Mouse (Mus musculus): ENCODE results near the gene Ccdc180. TPM values are rescaled to one million over a fixed set of nuclear protein-coding genes. Genes with fewer than 3 reads are reported as not detected.

Ccdc180 gene
- polyA plus RNA-seq, 1 experiment from 2014 or later, result not detected

DNA sequence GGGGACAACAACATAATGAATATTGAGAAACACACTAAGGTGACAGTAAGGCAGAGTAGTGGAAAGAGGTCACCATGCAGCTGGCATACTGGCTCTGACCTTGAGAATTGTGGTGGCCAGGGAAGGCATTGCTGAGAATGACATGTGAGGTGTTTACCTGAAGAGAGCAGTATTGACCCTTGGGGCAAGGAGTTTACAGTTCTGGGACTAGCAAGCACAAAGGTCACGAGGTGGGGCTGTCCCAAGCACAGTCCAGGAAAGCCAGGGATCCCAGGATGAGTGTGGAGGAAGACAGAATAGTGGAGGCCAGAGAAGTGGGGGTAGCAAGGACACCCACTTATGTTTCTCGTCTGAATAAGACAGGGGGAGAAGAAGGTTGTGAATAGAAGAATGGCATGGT is 89.8 kb downstream of the Ccdc180 start:
- Histone ChIP-seq H3K27ac (replicated peaks; ENCODE audit: low read depth, low read length) (no peak overlapping the region), H3K4me2 (ENCODE audit: low read depth, low read length) (no peak overlapping the region), H3K4me1 (ENCODE audit: control insufficient read depth, insufficient read depth, low read length) (no peaks in the 10 kb centered on the region), H3K27me3 (ENCODE audit: control insufficient read depth, insufficient read depth, low read length) (no peaks in the 10 kb centered on the region), H3K9ac (replicated peaks; ENCODE audit: low read length) (no peak overlapping the region), H3K4me3 (ENCODE audit: low read depth, low read length) (no peak overlapping the region), H3K36me3 (replicated peaks; ENCODE audit: control insufficient read depth, insufficient read depth, low read depth, low read length) (no peaks in the 10 kb centered on the region), H3K9me3 (replicated peaks; ENCODE audit: control insufficient read depth, low read length) (no peaks in the 10 kb centered on the region)
- DNase-seq (ENCODE audit: low spot score) (no peak), ATAC-seq (replicated peaks; ENCODE audit: insufficient number of reproducible peaks, low FRiP score, low TSS enrichment, low read depth) (no peak)
- WGBS, result 34% methylated on average over 2 of the region's 2 CpGs

DNA sequence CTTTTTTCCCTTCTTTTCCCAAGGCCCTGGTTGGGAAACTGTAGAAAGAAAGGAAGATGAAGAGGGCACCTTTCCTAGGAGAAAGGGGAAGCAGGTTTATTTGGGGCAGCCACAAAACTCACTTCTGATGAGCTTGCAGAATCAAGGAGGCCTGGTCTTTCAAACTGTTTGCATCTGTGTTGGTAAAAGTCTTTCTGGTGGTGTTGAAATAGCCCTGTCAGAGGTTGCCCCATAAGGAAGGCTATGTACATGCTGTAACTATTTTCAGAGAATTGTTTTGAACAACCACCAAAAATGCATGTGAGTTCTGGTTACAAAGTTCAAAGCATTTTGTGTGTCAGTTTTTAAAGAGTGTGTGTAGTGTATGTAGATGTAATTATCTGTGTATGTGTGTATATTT is 91.0 kb downstream of the Ccdc180 start:
- ATAC-seq (replicated peaks; ENCODE audit: insufficient number of reproducible peaks, low FRiP score, low TSS enrichment, low read depth) (no peak), DNase-seq (ENCODE audit: low spot score) (no peak)
- no peaks in the 10 kb centered on the region for H3K9me3 ChIP-seq (replicated peaks; ENCODE audit: control insufficient read depth, low read length)
- H3K4me1 ChIP-seq (ENCODE audit: control insufficient read depth, insufficient read depth, low read length), result no peaks in the 10 kb centered on the region
- H3K9ac ChIP-seq (replicated peaks; ENCODE audit: low read length), result no peak overlapping the region
- H3K27ac ChIP-seq (replicated peaks; ENCODE audit: low read depth, low read length), result no peak overlapping the region
- no peaks in the 10 kb centered on the region for H3K27me3 ChIP-seq (ENCODE audit: control insufficient read depth, insufficient read depth, low read length)
- no peaks in the 10 kb centered on the region for H3K36me3 ChIP-seq (replicated peaks; ENCODE audit: control insufficient read depth, insufficient read depth, low read depth, low read length)
- no peak overlapping the region for H3K4me2 ChIP-seq (ENCODE audit: low read depth, low read length)
- H3K4me3 ChIP-seq (ENCODE audit: low read depth, low read length), result no peak overlapping the region

DNA sequence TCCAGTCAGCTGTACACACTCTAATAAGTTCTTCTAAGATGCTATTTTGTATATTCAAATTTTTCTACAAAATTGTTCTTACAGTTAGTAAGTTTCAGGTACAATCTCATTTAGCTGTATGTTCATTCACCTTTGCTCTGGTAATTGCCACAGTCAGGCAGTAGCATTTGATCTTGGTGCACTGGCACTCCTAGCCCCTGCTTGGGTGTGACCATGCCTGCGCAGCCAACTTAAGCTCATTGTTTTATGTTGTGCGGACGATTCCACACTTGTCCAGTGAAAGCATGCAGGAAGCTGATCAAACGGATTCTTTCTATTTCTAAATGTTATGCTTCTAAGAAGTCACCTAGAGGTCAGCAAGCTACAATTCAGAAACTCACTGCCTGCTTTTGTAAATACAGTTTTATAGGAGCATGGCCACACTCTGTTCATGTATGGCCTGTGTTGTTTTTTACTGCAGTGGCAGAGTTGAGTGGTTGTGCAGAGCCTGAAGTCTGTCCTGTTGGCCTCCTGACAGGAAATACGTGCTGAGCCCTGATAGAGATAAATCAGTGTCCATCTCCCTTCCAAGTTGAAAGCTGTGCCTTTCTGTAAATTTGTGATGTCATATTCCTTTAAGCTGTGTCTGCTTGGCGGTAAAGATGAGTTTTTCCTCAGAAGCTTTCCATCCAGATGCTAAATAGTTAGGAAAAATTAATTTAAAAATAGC is 100.5 kb downstream of the Ccdc180 start:
- H3K4me3 ChIP-seq (ENCODE audit: low read depth, low read length), result no peak overlapping the region
- ATAC-seq (replicated peaks; ENCODE audit: insufficient number of reproducible peaks, low FRiP score, low TSS enrichment, low read depth), result no peak
- no peak overlapping the region for H3K9ac ChIP-seq (replicated peaks; ENCODE audit: low read length)
- H3K27ac ChIP-seq (replicated peaks; ENCODE audit: low read depth, low read length), result no peak overlapping the region
- H3K27me3 ChIP-seq (ENCODE audit: control insufficient read depth, insufficient read depth, low read length), result no peaks in the 10 kb centered on the region
- H3K36me3 ChIP-seq (replicated peaks; ENCODE audit: control insufficient read depth, insufficient read depth, low read depth, low read length), result no peaks in the 10 kb centered on the region
- no peak overlapping the region for H3K4me2 ChIP-seq (ENCODE audit: low read depth, low read length)
- H3K9me3 ChIP-seq (replicated peaks; ENCODE audit: control insufficient read depth, low read length), result no peaks in the 10 kb centered on the region
- 70% methylated on average over 6 of the region's 6 CpGs for WGBS
- no peaks in the 10 kb centered on the region for H3K4me1 ChIP-seq (ENCODE audit: control insufficient read depth, insufficient read depth, low read length)
- no peak for DNase-seq (ENCODE audit: low spot score)

DNA sequence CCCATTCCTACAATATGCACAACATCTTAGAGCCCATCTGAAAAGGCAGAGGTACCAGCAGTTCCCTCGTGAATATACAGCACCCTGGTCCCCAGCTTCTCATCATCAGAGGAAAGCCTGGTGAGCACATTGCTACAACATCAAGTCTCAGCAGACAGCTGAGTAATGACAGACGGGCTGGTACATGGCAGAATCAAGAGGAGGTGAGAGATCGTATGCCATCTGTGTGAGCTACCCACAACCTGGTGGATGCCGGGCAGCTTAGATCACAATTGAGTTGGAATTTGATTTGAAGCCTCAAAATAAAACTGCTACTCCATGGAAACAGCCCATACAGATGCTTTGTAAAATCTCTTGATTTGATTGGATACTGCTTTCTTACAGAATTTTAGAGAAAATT is 108.4 kb downstream of the Ccdc180 start:
- DNase-seq (ENCODE audit: low spot score) (no peak), ATAC-seq (replicated peaks; ENCODE audit: insufficient number of reproducible peaks, low FRiP score, low TSS enrichment, low read depth) (no peak)
- Histone ChIP-seq H3K4me3 (ENCODE audit: low read depth, low read length) (no peak overlapping the region), H3K27ac (replicated peaks; ENCODE audit: low read depth, low read length) (no peak overlapping the region), H3K9ac (replicated peaks; ENCODE audit: low read length) (no peak overlapping the region), H3K4me2 (ENCODE audit: low read depth, low read length) (no peak overlapping the region), H3K4me1 (ENCODE audit: control insufficient read depth, insufficient read depth, low read length) (no peaks in the 10 kb centered on the region), H3K36me3 (replicated peaks; ENCODE audit: control insufficient read depth, insufficient read depth, low read depth, low read length) (no peaks in the 10 kb centered on the region), H3K27me3 (ENCODE audit: control insufficient read depth, insufficient read depth, low read length) (no peaks in the 10 kb centered on the region), H3K9me3 (replicated peaks; ENCODE audit: control insufficient read depth, low read length) (no peaks in the 10 kb centered on the region)
- WGBS, result 86% methylated on average over 4 of the region's 4 CpGs

Other genes starting within 250 kb of the Ccdc180 start
- gene Aldh1b1, start 91.3 kb upstream of the Ccdc180 start, polyA plus RNA-seq (2014; fragmentation: Nextera tagmentation; extraction: Ambion mirVana), result 2.0 and 2.3 TPM in 2 replicates
- 10.0 and 13.4 TPM in 2 replicates for gene Igfbpl1, start 63.4 kb upstream of the Ccdc180 start, polyA plus RNA-seq (2014; fragmentation: Nextera tagmentation; extraction: Ambion mirVana)
- gene Stra6l, start 41.6 kb upstream of the Ccdc180 start, polyA plus RNA-seq (2014; fragmentation: Nextera tagmentation; extraction: Ambion mirVana), result 0.13 and 0.14 TPM in 2 replicates
- 9.3 and 11.8 TPM in 2 replicates for gene Tdrd7, start 75.0 kb downstream of the Ccdc180 start, polyA plus RNA-seq (2014; fragmentation: Nextera tagmentation; extraction: Ambion mirVana)
- gene Tmod1, start 148.6 kb downstream of the Ccdc180 start, polyA plus RNA-seq (2014; fragmentation: Nextera tagmentation; extraction: Ambion mirVana), result 4.8 and 5.2 TPM in 2 replicates
- 138 and 143 TPM in 2 replicates for gene Ncbp1, start 248.3 kb downstream of the Ccdc180 start, polyA plus RNA-seq (2014; fragmentation: Nextera tagmentation; extraction: Ambion mirVana)
- 36.6 and 36.7 TPM in 2 replicates for gene Tstd2, start 248.4 kb downstream of the Ccdc180 start, polyA plus RNA-seq (2014; fragmentation: Nextera tagmentation; extraction: Ambion mirVana)